Mouse (Mus musculus) heart, adult 2 months (tissue): ENCODE measurements at regions not wholly inside any gene's neighbourhood (a gene's known extent, or its start where the extent isn't known, plus 50 kb on each side); places are given as distances from the start of the nearest gene placed in this dataset.

ENCODE experiments used
- CTCF ChIP-seq: fragments of 200-600 bp; IDR thresholded peaks from 2 replicates; pipeline ENCODE4 v1.8.1; 2022; ENCODE audit warnings: antibody characterized with exemption, mild to moderate bottlenecking, moderate library complexity
- EP300 ChIP-seq: fragments of 200-500 bp; IDR thresholded peaks from 2 replicates; pipeline ENCODE4 v1.6.1; 2011; ENCODE audit warnings: low read depth, low read length, control low read depth; ENCODE audit not compliant: insufficient read depth
- POLR2A ChIP-seq: fragments of 200-500 bp; IDR thresholded peaks from 2 replicates; pipeline ENCODE4 v1.6.1; 2011; ENCODE audit warnings: mild to moderate bottlenecking, low read depth, low read length, control low read depth; ENCODE audit not compliant: insufficient read depth

DNA sequence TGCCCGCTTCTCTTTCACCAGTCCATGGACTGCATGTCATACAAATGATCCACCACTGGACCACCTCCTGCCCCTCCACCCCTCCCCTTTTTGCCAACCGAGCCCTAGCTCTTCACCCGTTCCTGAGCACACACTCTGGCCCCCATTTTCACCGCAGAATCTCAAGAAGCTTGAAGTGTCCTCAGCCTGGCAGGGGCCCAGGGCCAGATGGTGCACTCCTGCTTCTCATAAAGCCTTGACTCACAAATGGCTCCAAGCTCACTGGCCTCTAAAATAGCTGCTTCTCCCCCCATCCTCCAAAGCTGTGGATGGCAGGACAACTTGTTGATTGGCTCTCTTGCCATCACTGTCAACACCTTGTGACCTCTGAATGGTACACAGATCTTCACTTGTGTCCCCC lies 110.0 kb downstream of the Dhx15 start:
- TF ChIP-seq CTCF = no peak
- no peak for TF ChIP-seq POLR2A
- TF ChIP-seq EP300 = no peak
